Mouse (Mus musculus): Measurements from ENCODE around the gene Slc9a2. TPM values are rescaled to one million over a fixed set of nuclear protein-coding genes. Genes with fewer than 3 reads are reported as not detected.
A peak's percentile ranks its signal among the peaks of the same experiment; 100 is the strongest.

Slc9a2 gene
- polyA plus RNA-seq, 1 experiment from 2014 or later: 0.11 TPM

GRCm38 (mm10) chr1:40769331-40769894 lies 89.0 kb downstream of the Slc9a2 start:
- H3K4me2 ChIP-seq (ENCODE audit: low read depth, low read length): no peak overlapping the region
- no peak for ATAC-seq (ENCODE audit: low read depth)
- peaks cover 6% of the 10 kb centered on the region; the same call in 1 of the 2 replicates for H3K4me1 ChIP-seq (ENCODE audit: control insufficient read depth, low read depth, low read length)
- no peaks in the 10 kb centered on the region for H3K36me3 ChIP-seq (ENCODE audit: control insufficient read depth, insufficient read depth)
- no peaks in the 10 kb centered on the region for H3K27me3 ChIP-seq (ENCODE audit: control insufficient read depth, insufficient read depth, low read depth, low read length)
- 74% methylated on average over 4 of the region's 4 CpGs for WGBS (ENCODE audit: insufficient replicate concordance)
- no peak overlapping the region for H3K27ac ChIP-seq (ENCODE audit: low read length)
- no peak overlapping the region for H3K4me3 ChIP-seq (ENCODE audit: low read depth, low read length)
- H3K9ac ChIP-seq (ENCODE audit: low read depth, low read length): no peak overlapping the region
- H3K9me3 ChIP-seq (replicated peaks; ENCODE audit: control insufficient read depth, low read length): no peaks in the 10 kb centered on the region

- peak; percentile 94 for ATAC-seq (ENCODE audit: low read depth)
Observed at GRCm38 (mm10) chr1:40771196-40771970, 91.0 kb downstream of the Slc9a2 start.

GRCm38 (mm10) chr1:40773234-40773633 lies 92.9 kb downstream of the Slc9a2 start:
- Histone ChIP-seq H3K36me3 (ENCODE audit: control insufficient read depth, insufficient read depth) (no peaks in the 10 kb centered on the region), H3K4me1 (ENCODE audit: control insufficient read depth, low read depth, low read length) (peaks cover 6% of the 10 kb centered on the region; the same call in 1 of the 2 replicates), H3K4me2 (ENCODE audit: low read depth, low read length) (no peak overlapping the region), H3K27me3 (ENCODE audit: control insufficient read depth, insufficient read depth, low read depth, low read length) (no peaks in the 10 kb centered on the region), H3K9ac (ENCODE audit: low read depth, low read length) (no peak overlapping the region), H3K27ac (ENCODE audit: low read length) (no peak overlapping the region), H3K9me3 (replicated peaks; ENCODE audit: control insufficient read depth, low read length) (no peaks in the 10 kb centered on the region), H3K4me3 (ENCODE audit: low read depth, low read length) (no peak overlapping the region)
- no peak for ATAC-seq (ENCODE audit: low read depth)
- WGBS (ENCODE audit: insufficient replicate concordance): 83% methylated on average over 5 of the region's 5 CpGs

More at GRCm38 (mm10) chr1:40771196-40771970, 91.0 kb downstream of the Slc9a2 start:
- Histone ChIP-seq H3K4me3 (ENCODE audit: low read depth, low read length) (peak overlapping the region; percentile 57), H3K9ac (ENCODE audit: low read depth, low read length) (peak overlapping the region; percentile 17), H3K36me3 (ENCODE audit: control insufficient read depth, insufficient read depth) (no peaks in the 10 kb centered on the region), H3K9me3 (replicated peaks; ENCODE audit: control insufficient read depth, low read length) (no peaks in the 10 kb centered on the region), H3K4me1 (ENCODE audit: control insufficient read depth, low read depth, low read length) (peaks cover 6% of the 10 kb centered on the region; the same call in 1 of the 2 replicates), H3K4me2 (ENCODE audit: low read depth, low read length) (peak overlapping the region; percentile 47), H3K27me3 (ENCODE audit: control insufficient read depth, insufficient read depth, low read depth, low read length) (no peaks in the 10 kb centered on the region), H3K27ac (ENCODE audit: low read length) (peak overlapping the region; percentile 37; the same call in 1 of the 2 replicates)
- WGBS (ENCODE audit: insufficient replicate concordance): 53% methylated on average over 7 of the region's 7 CpGs

GRCm38 (mm10) chr1:40774040-40774439 lies 93.7 kb downstream of the Slc9a2 start:
- no peak for ATAC-seq (ENCODE audit: low read depth)
- no peak overlapping the region for H3K27ac ChIP-seq (ENCODE audit: low read length)
- no peak overlapping the region for H3K9ac ChIP-seq (ENCODE audit: low read depth, low read length)
- peaks cover 7% of the 10 kb centered on the region for H3K36me3 ChIP-seq (ENCODE audit: control insufficient read depth, insufficient read depth)
- H3K27me3 ChIP-seq (ENCODE audit: control insufficient read depth, insufficient read depth, low read depth, low read length): no peaks in the 10 kb centered on the region
- 79% methylated on average over 10 of the region's 10 CpGs for WGBS (ENCODE audit: insufficient replicate concordance)
- no peak overlapping the region for H3K4me3 ChIP-seq (ENCODE audit: low read depth, low read length)
- H3K9me3 ChIP-seq (replicated peaks; ENCODE audit: control insufficient read depth, low read length): no peaks in the 10 kb centered on the region
- peaks cover 6% of the 10 kb centered on the region; the same call in 1 of the 2 replicates for H3K4me1 ChIP-seq (ENCODE audit: control insufficient read depth, low read depth, low read length)
- H3K4me2 ChIP-seq (ENCODE audit: low read depth, low read length): no peak overlapping the region

- H3K27me3 ChIP-seq (ENCODE audit: control insufficient read depth, insufficient read depth, low read depth, low read length): no peaks in the 10 kb centered on the region
Observed at GRCm38 (mm10) chr1:40776102-40776501, 95.7 kb downstream of the Slc9a2 start.

GRCm38 (mm10) chr1:40776763-40777162 lies 96.4 kb downstream of the Slc9a2 start:
- Histone ChIP-seq H3K9ac (ENCODE audit: low read depth, low read length) (no peak overlapping the region), H3K4me2 (ENCODE audit: low read depth, low read length) (no peak overlapping the region), H3K4me3 (ENCODE audit: low read depth, low read length) (no peak overlapping the region), H3K4me1 (ENCODE audit: control insufficient read depth, low read depth, low read length) (no peaks in the 10 kb centered on the region; the same call in 1 of the 2 replicates), H3K9me3 (replicated peaks; ENCODE audit: control insufficient read depth, low read length) (no peaks in the 10 kb centered on the region), H3K27me3 (ENCODE audit: control insufficient read depth, insufficient read depth, low read depth, low read length) (no peaks in the 10 kb centered on the region), H3K36me3 (ENCODE audit: control insufficient read depth, insufficient read depth) (peaks cover 7% of the 10 kb centered on the region), H3K27ac (ENCODE audit: low read length) (no peak overlapping the region)
- ATAC-seq (ENCODE audit: low read depth): no peak
- 65% methylated on average over 3 of the region's 3 CpGs for WGBS (ENCODE audit: insufficient replicate concordance)

More at GRCm38 (mm10) chr1:40776102-40776501, 95.7 kb downstream of the Slc9a2 start:
- Histone ChIP-seq H3K36me3 (ENCODE audit: control insufficient read depth, insufficient read depth) (peaks cover 7% of the 10 kb centered on the region), H3K4me2 (ENCODE audit: low read depth, low read length) (no peak overlapping the region), H3K9me3 (replicated peaks; ENCODE audit: control insufficient read depth, low read length) (no peaks in the 10 kb centered on the region), H3K4me1 (ENCODE audit: control insufficient read depth, low read depth, low read length) (no peaks in the 10 kb centered on the region; the same call in 1 of the 2 replicates), H3K4me3 (ENCODE audit: low read depth, low read length) (no peak overlapping the region), H3K27ac (ENCODE audit: low read length) (no peak overlapping the region), H3K9ac (ENCODE audit: low read depth, low read length) (no peak overlapping the region)
- 70% methylated on average over 2 of the region's 2 CpGs for WGBS (ENCODE audit: insufficient replicate concordance)
- ATAC-seq (ENCODE audit: low read depth): no peak

GRCm38 (mm10) chr1:40783450-40783849 lies 103.1 kb downstream of the Slc9a2 start:
- H3K4me3 ChIP-seq (ENCODE audit: low read depth, low read length): no peak overlapping the region
- H3K27me3 ChIP-seq (ENCODE audit: control insufficient read depth, insufficient read depth, low read depth, low read length): no peaks in the 10 kb centered on the region
- H3K27ac ChIP-seq (ENCODE audit: low read length): no peak overlapping the region
- no peaks in the 10 kb centered on the region for H3K9me3 ChIP-seq (replicated peaks; ENCODE audit: control insufficient read depth, low read length)
- 81% methylated on average over 7 of the region's 7 CpGs for WGBS (ENCODE audit: insufficient replicate concordance)
- H3K36me3 ChIP-seq (ENCODE audit: control insufficient read depth, insufficient read depth): peaks cover 6% of the 10 kb centered on the region
- no peaks in the 10 kb centered on the region; the same call in 1 of the 2 replicates for H3K4me1 ChIP-seq (ENCODE audit: control insufficient read depth, low read depth, low read length)
- H3K9ac ChIP-seq (ENCODE audit: low read depth, low read length): no peak overlapping the region
- H3K4me2 ChIP-seq (ENCODE audit: low read depth, low read length): no peak overlapping the region
- ATAC-seq (ENCODE audit: low read depth): no peak

- no peak overlapping the region for H3K4me2 ChIP-seq (ENCODE audit: low read depth, low read length)
- WGBS (ENCODE audit: insufficient replicate concordance): 75% methylated on average over 9 of the region's 9 CpGs
- no peaks in the 10 kb centered on the region; the same call in 1 of the 2 replicates for H3K4me1 ChIP-seq (ENCODE audit: control insufficient read depth, low read depth, low read length)
- H3K4me3 ChIP-seq (ENCODE audit: low read depth, low read length): no peak overlapping the region
- ATAC-seq (ENCODE audit: low read depth): no peak
- H3K27ac ChIP-seq (ENCODE audit: low read length): no peak overlapping the region
- H3K27me3 ChIP-seq (ENCODE audit: control insufficient read depth, insufficient read depth, low read depth, low read length): no peaks in the 10 kb centered on the region
- no peaks in the 10 kb centered on the region for H3K9me3 ChIP-seq (replicated peaks; ENCODE audit: control insufficient read depth, low read length)
- H3K9ac ChIP-seq (ENCODE audit: low read depth, low read length): no peak overlapping the region
- H3K36me3 ChIP-seq (ENCODE audit: control insufficient read depth, insufficient read depth): no peaks in the 10 kb centered on the region
Observed at GRCm38 (mm10) chr1:40784306-40784705, 103.9 kb downstream of the Slc9a2 start.

- Histone ChIP-seq H3K36me3 (ENCODE audit: control insufficient read depth, insufficient read depth) (no peaks in the 10 kb centered on the region), H3K9ac (ENCODE audit: low read depth, low read length) (no peak overlapping the region), H3K4me2 (ENCODE audit: low read depth, low read length) (no peak overlapping the region), H3K27me3 (ENCODE audit: control insufficient read depth, insufficient read depth, low read depth, low read length) (no peaks in the 10 kb centered on the region), H3K27ac (ENCODE audit: low read length) (no peak overlapping the region), H3K4me3 (ENCODE audit: low read depth, low read length) (no peak overlapping the region), H3K4me1 (ENCODE audit: control insufficient read depth, low read depth, low read length) (peaks cover 2% of the 10 kb centered on the region), H3K9me3 (replicated peaks; ENCODE audit: control insufficient read depth, low read length) (no peaks in the 10 kb centered on the region)
- no peak for ATAC-seq (ENCODE audit: low read depth)
- 65% methylated on average over 11 of the region's 11 CpGs for WGBS (ENCODE audit: insufficient replicate concordance)
Observed at GRCm38 (mm10) chr1:40785876-40786445, 105.6 kb downstream of the Slc9a2 start.
